Mouse (Mus musculus): ENCODE measurements around the gene Dcaf12l1.
"Not testable (repeated sequence)": the region's sequence is repeated elsewhere in the genome, so short reads cannot be mapped to it uniquely, and the experiment has no call there.

The Dcaf12l1 gene

GRCm38 (mm10) chrX:44789761-44790411, at the start of gene Dcaf12l1:
Dcaf12l1 (minus strand) TSS chrX:44790197.
- peak; percentile 75 for DNase-seq (ENCODE audit: low spot score)

GRCm38 (mm10) chrX:44809356-44809755, 19.4 kb upstream of the Dcaf12l1 start:
- DNase-seq (ENCODE audit: low spot score) = not testable (repeated sequence)

- DNase-seq (ENCODE audit: low spot score) = peak; percentile 5
These were observed 799 bp downstream of the Dcaf12l1 start for GRCm38 (mm10) chrX:44789036-44789760.

Measured in embryo, embryonic 10 days (tissue).